Comparison of ENCODE assay signal across 9 mouse cellular contexts in the genomic region with DNA sequence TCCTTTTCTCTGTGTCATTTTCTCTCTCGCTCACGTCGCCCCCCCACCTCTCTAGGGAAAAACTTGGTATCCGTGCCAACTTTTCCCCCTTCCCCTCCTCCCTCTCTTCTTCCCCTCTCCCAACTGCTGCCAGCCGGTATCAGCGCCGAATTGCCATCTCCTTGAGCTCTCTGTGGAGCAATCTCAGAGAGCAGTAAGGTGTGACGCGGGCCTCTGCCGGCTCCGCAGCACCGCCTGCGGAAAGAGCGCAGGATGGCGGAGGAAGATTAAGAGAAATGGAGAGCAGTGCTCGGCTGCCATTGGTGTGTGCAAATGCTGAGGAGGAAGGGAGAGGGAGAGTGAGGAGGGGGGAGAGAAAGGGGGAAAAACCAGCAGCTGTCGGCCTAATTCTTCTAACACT. TPM values are rescaled to one million over a fixed set of nuclear protein-coding genes. Genes with fewer than 3 reads are reported as not detected.
DNase-seq lines count a peak whose midpoint lies in the region; ATAC-seq and TF ChIP-seq lines count a peak whose summit lies in the region.
"Had no signal": no experiment of that assay in that cellular context is flagged by ENCODE, and none has a peak within 500 bp of the region (broad histone marks: within the 10 kb centered on the region; RNA-seq: fewer than 3 reads in every experiment).

No protein-coding gene starts in this region.

- H3K9ac ChIP-seq in lung, embryonic 14.5 days, result no peak overlapping the region
- H3K9ac ChIP-seq in embryonic facial prominence, embryonic 12.5 days, result 0 out of 2 replicates have a peak overlapping the region, but pooled peaks have one; percentile 27
- H3K9ac ChIP-seq in limb, embryonic 14.5 days (ENCODE audit: low read depth, low read length, severe bottlenecking), result 0 out of 2 replicates have a peak overlapping the region, but pooled peaks have one; percentile 18
- H3K9ac ChIP-seq in stomach, embryonic 14.5 days (replicated peaks; ENCODE audit: low read depth, low read length), result no peak overlapping the region

- 0 out of 2 replicates have a peak, but pooled peaks have one; percentile 7 for TF ChIP-seq CTCF in lung, embryonic 14.5 days (IDR thresholded peaks at IDR 0.05; ENCODE audit: low read depth)

- peak; percentile 55 for DNase-seq in lung, embryonic 14.5 days
- no peak for DNase-seq in lung, postnatal 36 days
- DNase-seq in hindbrain, embryonic 10.5 days (ENCODE audit: low spot score), result peak; percentile 17
- DNase-seq in limb, embryonic 14.5 days (ENCODE audit: low spot score), result peak; percentile 8
- DNase-seq in adrenal gland, adult (ENCODE audit: inconsistent age in 2 of 2, low spot score in 1 of 2), result no peak

- no peaks in the 10 kb centered on the region for H3K9me3 ChIP-seq in lung, embryonic 14.5 days (ENCODE audit: low read depth, low read length)
- no peaks in the 10 kb centered on the region for H3K9me3 ChIP-seq in embryonic facial prominence, embryonic 12.5 days
- no peaks in the 10 kb centered on the region for H3K9me3 ChIP-seq in hindbrain, embryonic 10.5 days
- H3K9me3 ChIP-seq in limb, embryonic 14.5 days (ENCODE audit: control insufficient read depth, low read length), result no peaks in the 10 kb centered on the region
- H3K9me3 ChIP-seq in stomach, embryonic 14.5 days (ENCODE audit: control insufficient read depth, low read depth, low read length), result no peaks in the 10 kb centered on the region

- WGBS in lung, embryonic 14.5 days, result 3% methylated on average over 16 of the region's 17 CpGs
- WGBS in embryonic facial prominence, embryonic 12.5 days, result 3% methylated on average over 14 of the region's 17 CpGs
- 5% methylated on average over 15 of the region's 17 CpGs for WGBS in hindbrain, embryonic 10.5 days
- 1% methylated on average over 16 of the region's 17 CpGs for WGBS in limb, embryonic 14.5 days
- 2% methylated on average over 14 of the region's 17 CpGs for WGBS in stomach, embryonic 14.5 days

- peak overlapping the region; percentile 51 for H3K4me2 ChIP-seq in lung, embryonic 14.5 days
- peak overlapping the region; percentile 48 for H3K4me2 ChIP-seq in embryonic facial prominence, embryonic 12.5 days (replicated peaks)
- peak overlapping the region; percentile 42 for H3K4me2 ChIP-seq in limb, embryonic 14.5 days (replicated peaks; ENCODE audit: low read depth, low read length, severe bottlenecking)
- peak overlapping the region; percentile 39 for H3K4me2 ChIP-seq in stomach, embryonic 14.5 days (replicated peaks; ENCODE audit: low read depth, low read length)

- peaks cover 5% of the 10 kb centered on the region; the same call in 1 of the 2 replicates for H3K36me3 ChIP-seq in lung, embryonic 14.5 days (ENCODE audit: insufficient read depth)
- 0 out of 2 replicates have a peak, but pooled peaks cover 5% of the 10 kb centered on the region for H3K36me3 ChIP-seq in embryonic facial prominence, embryonic 12.5 days
- H3K36me3 ChIP-seq in hindbrain, embryonic 10.5 days, result peaks cover 7% of the 10 kb centered on the region; the same call in 1 of the 2 replicates
- peaks cover 7% of the 10 kb centered on the region for H3K36me3 ChIP-seq in limb, embryonic 14.5 days (ENCODE audit: control insufficient read depth, insufficient read depth, low read length)
- H3K36me3 ChIP-seq in stomach, embryonic 14.5 days (ENCODE audit: control insufficient read depth, insufficient read depth, low read length), result no peaks in the 10 kb centered on the region

- no peaks in the 10 kb centered on the region for H3K4me1 ChIP-seq in lung, embryonic 14.5 days (ENCODE audit: insufficient read depth)
- 0 out of 2 replicates have a peak, but pooled peaks cover 8% of the 10 kb centered on the region for H3K4me1 ChIP-seq in embryonic facial prominence, embryonic 12.5 days
- H3K4me1 ChIP-seq in hindbrain, embryonic 10.5 days (replicated peaks), result peaks cover 15% of the 10 kb centered on the region
- no peaks in the 10 kb centered on the region for H3K4me1 ChIP-seq in limb, embryonic 14.5 days (ENCODE audit: control insufficient read depth, insufficient read depth, low read length)
- 0 out of 2 replicates have a peak, but pooled peaks cover 6% of the 10 kb centered on the region for H3K4me1 ChIP-seq in stomach, embryonic 14.5 days (ENCODE audit: control insufficient read depth, insufficient read depth, low read length)

- ATAC-seq in lung, embryonic 14.5 days (ENCODE audit: insufficient read depth), result no peak; the same call in 1 of the 2 replicates
- ATAC-seq in embryonic facial prominence, embryonic 12.5 days (ENCODE audit: insufficient number of reproducible peaks, insufficient read depth, low FRiP score, low TSS enrichment), result no peak
- peak; percentile 34; the same call in 1 of the 2 replicates for ATAC-seq in limb, embryonic 14.5 days (ENCODE audit: low FRiP score, low read depth)
- ATAC-seq in stomach, embryonic 14.5 days (ENCODE audit: insufficient number of reproducible peaks, insufficient read depth, low FRiP score, low read depth), result no peak
- ATAC-seq in activated CD4-positive, CD25-positive, alpha-beta regulatory T cell, adult 4 months, result no peak

- H3K4me3 ChIP-seq in lung, embryonic 14.5 days (ENCODE audit: low read depth, low read length), result no peak overlapping the region; the same call in 1 of the 2 replicates
- peak overlapping the region; percentile 29 for H3K4me3 ChIP-seq in embryonic facial prominence, embryonic 12.5 days
- H3K4me3 ChIP-seq in hindbrain, embryonic 10.5 days, result peak overlapping the region; percentile 32
- H3K4me3 ChIP-seq in limb, embryonic 14.5 days (replicated peaks; ENCODE audit: low read length), result peak overlapping the region; percentile 22
- peak overlapping the region; percentile 19; the same call in 1 of the 2 replicates for H3K4me3 ChIP-seq in stomach, embryonic 14.5 days (ENCODE audit: low read depth, low read length)

- no peaks in the 10 kb centered on the region for H3K27me3 ChIP-seq in lung, embryonic 14.5 days (ENCODE audit: insufficient read depth, low read length)
- H3K27me3 ChIP-seq in embryonic facial prominence, embryonic 12.5 days, result no peaks in the 10 kb centered on the region; the same call in 1 of the 2 replicates
- H3K27me3 ChIP-seq in hindbrain, embryonic 10.5 days (ENCODE audit: insufficient read depth, poor library complexity, severe bottlenecking), result peaks cover 20% of the 10 kb centered on the region
- H3K27me3 ChIP-seq in limb, embryonic 14.5 days (ENCODE audit: control insufficient read depth, insufficient read depth, low read length), result no peaks in the 10 kb centered on the region
- no peaks in the 10 kb centered on the region for H3K27me3 ChIP-seq in stomach, embryonic 14.5 days (ENCODE audit: control insufficient read depth, insufficient read depth, low read length)

- no peak overlapping the region for H3K27ac ChIP-seq in lung, embryonic 14.5 days (ENCODE audit: low read depth)
- H3K27ac ChIP-seq in embryonic facial prominence, embryonic 12.5 days, result no peak overlapping the region
- peak overlapping the region; percentile 50; the same call in 1 of the 2 replicates for H3K27ac ChIP-seq in hindbrain, embryonic 10.5 days
- H3K27ac ChIP-seq in limb, embryonic 14.5 days (replicated peaks; ENCODE audit: low read depth, low read length), result no peak overlapping the region
- no peak overlapping the region for H3K27ac ChIP-seq in stomach, embryonic 14.5 days (ENCODE audit: low read length)

- TF ChIP-seq POLR2A in limb, embryonic 14.5 days (IDR thresholded peaks at IDR 0.05; ENCODE audit: borderline replicate concordance, extremely low read depth, insufficient read depth, insufficient read length), result no peak

RNA-seq across cellular contexts. Expression of a gene that starts 45.2 kb away (rescaled TPM):
- polyA plus RNA-seq in lung, embryonic 14.5 days (2014; fragmentation: Nextera tagmentation; extraction: Ambion mirVana), result not detected in 2 replicates
- 0.27 and 0.61 TPM in 2 replicates for polyA plus RNA-seq in embryonic facial prominence, embryonic 12.5 days (2016; fragmentation: Nextera tagmentation; extraction: Ambion mirVana)
- 0.07 and 0.13 TPM in 2 replicates for polyA plus RNA-seq in hindbrain, embryonic 10.5 days (2016; fragmentation: Nextera tagmentation; extraction: Ambion mirVana)
- polyA plus RNA-seq in limb, embryonic 14.5 days (2012; rRNA removed), result 0.14 and 0.52 TPM in 2 replicates
- polyA plus RNA-seq in limb, embryonic 14.5 days (2014; fragmentation: Nextera tagmentation; extraction: Ambion mirVana), result not detected in 2 replicates
- not detected in 2 replicates for polyA plus RNA-seq in stomach, embryonic 14.5 days (2014; fragmentation: Nextera tagmentation; extraction: Ambion mirVana)
- not detected for polyA plus RNA-seq in activated CD4-positive, CD25-positive, alpha-beta regulatory T cell, adult 4 months (2017; shearing (Covaris generic))
- polyA plus RNA-seq: liver, embryonic 16.5 days had no signal

Comparison
In these comparisons a context has a peak if more than half of its experiments do, and no peak if none do; other contexts are left out.
1. DNase-seq: peak in lung, embryonic 14.5 days (single experiment), hindbrain, embryonic 10.5 days (single experiment) and limb, embryonic 14.5 days (single experiment); none in lung, postnatal 36 days (single experiment) and adrenal gland, adult (0 of 2).
2. H3K9ac ChIP-seq: peak in embryonic facial prominence, embryonic 12.5 days (single experiment) and limb, embryonic 14.5 days (single experiment); none in lung, embryonic 14.5 days (single experiment) and stomach, embryonic 14.5 days (single experiment).
3. Peak in every context shown above with its lines, with median percentiles within 50 percentile points of each other: H3K4me2 ChIP-seq.